Mouse (Mus musculus) C2C12 (cell line): ENCODE results near the gene Mamld1.

Experiments
- CEBPB ChIP-seq: IDR thresholded peaks from one replicate; pipeline ENCODE4 v1.6.1; 2011; ENCODE audit warnings: low read depth, mild to moderate bottlenecking, control low read depth, moderate library complexity
- CTCF ChIP-seq: IDR thresholded peaks from one replicate; pipeline ENCODE4 v1.5.1; 2011; ENCODE audit not compliant: control insufficient read depth, insufficient read depth, insufficient read length
- MAX ChIP-seq: IDR thresholded peaks from one replicate; pipeline ENCODE4 v1.6.1; 2011; ENCODE audit warnings: mild to moderate bottlenecking, control low read depth
- MYOD1 ChIP-seq: IDR thresholded peaks from one replicate; pipeline ENCODE4 v1.6.1; 2011; ENCODE audit warnings: low read depth; ENCODE audit not compliant: control insufficient read depth, insufficient read length
- USF1 ChIP-seq: IDR thresholded peaks from one replicate; pipeline ENCODE4 v1.6.1; 2011; ENCODE audit warnings: low read depth, mild to moderate bottlenecking, control low read depth, moderate library complexity

GRCm38 (mm10) chrX:71105820-71106219 is 55.8 kb downstream of the Mamld1 start:
- TF ChIP-seq CTCF (no peak), MAX (no peak), USF1 (no peak), MYOD1 (no peak), CEBPB (no peak)
